Mouse (Mus musculus): ENCODE results near the gene Car10. TPM values are rescaled to one million over a fixed set of nuclear protein-coding genes. Genes with fewer than 3 reads are reported as not detected.

Gene Car10
- polyA plus RNA-seq, 1 experiment = not detected

DNA sequence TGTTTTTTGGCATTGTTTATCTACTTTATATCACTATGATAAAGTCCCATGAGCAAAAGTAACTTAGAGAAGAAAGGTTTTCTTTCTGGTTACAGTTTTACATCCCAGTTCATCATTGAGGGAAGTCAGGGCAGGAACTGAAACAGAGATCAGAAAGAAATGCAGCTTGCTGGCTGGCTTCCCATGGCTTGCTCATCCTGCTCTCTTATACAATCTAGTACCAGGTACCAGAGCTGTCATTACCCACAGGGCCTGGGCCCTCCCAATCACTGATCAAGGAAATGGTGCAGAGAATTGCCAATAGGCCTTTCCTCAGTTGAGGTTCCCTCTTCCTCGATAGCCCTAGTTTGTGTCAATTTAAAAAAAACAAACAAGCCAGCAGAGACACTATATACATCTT lies 195.8 kb downstream of the Car10 start:
- no peaks in the 10 kb centered on the region for H3K36me3 ChIP-seq (ENCODE audit: control insufficient read depth, insufficient read depth, low read length)
- H3K27me3 ChIP-seq (ENCODE audit: control insufficient read depth, insufficient read depth, low read length) = no peaks in the 10 kb centered on the region
- WGBS = 73% methylated on average over 1 of the region's 1 CpGs
- H3K27ac ChIP-seq (ENCODE audit: insufficient read depth, low read depth, low read length) = no peak overlapping the region
- H3K4me3 ChIP-seq (ENCODE audit: low read depth, low read length) = no peak overlapping the region
- H3K4me1 ChIP-seq (ENCODE audit: control insufficient read depth, insufficient read depth, insufficient read length, low read length) = no peaks in the 10 kb centered on the region
- TF ChIP-seq CTCF (IDR thresholded peaks at IDR 0.05; ENCODE audit: extremely low read depth, insufficient read length, insufficient replicate concordance, low read depth, low read length) = no peak

DNA sequence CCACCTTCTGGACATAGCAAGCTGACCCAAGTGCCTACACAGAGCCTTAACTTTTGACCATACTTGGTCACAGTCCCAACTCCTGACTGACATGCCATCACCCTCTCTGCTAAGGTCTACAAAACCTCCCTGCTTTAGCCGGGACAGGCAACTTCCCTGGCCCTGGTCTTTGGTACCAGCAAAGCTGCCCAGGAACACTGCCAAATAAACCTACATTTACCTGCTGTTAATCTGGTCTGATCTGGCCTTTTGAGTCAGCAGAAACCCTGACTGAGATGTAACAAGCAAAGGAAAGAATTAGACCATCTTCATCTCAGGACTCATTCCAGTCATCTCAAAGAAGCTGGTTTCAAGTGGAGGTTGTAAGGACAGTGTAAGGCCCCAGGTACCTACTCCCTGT lies 212.2 kb downstream of the Car10 start:
- Histone ChIP-seq H3K4me3 (ENCODE audit: low read depth, low read length) (no peak overlapping the region), H3K27me3 (ENCODE audit: control insufficient read depth, insufficient read depth, low read length) (no peaks in the 10 kb centered on the region), H3K4me1 (ENCODE audit: control insufficient read depth, insufficient read depth, insufficient read length, low read length) (no peaks in the 10 kb centered on the region), H3K36me3 (ENCODE audit: control insufficient read depth, insufficient read depth, low read length) (no peaks in the 10 kb centered on the region), H3K27ac (ENCODE audit: insufficient read depth, low read depth, low read length) (no peak overlapping the region)
- 81% methylated on average over 1 of the region's 1 CpGs for WGBS
- TF ChIP-seq POLR2A (IDR thresholded peaks at IDR 0.05; ENCODE audit: low read depth, low read length) (no peak), CTCF (IDR thresholded peaks at IDR 0.05; ENCODE audit: extremely low read depth, insufficient read length, insufficient replicate concordance, low read depth, low read length) (no peak)

- 74% methylated on average over 3 of the region's 3 CpGs for WGBS
- TF ChIP-seq CTCF (IDR thresholded peaks at IDR 0.05; ENCODE audit: extremely low read depth, insufficient read length, insufficient replicate concordance, low read depth, low read length) (no peak), POLR2A (IDR thresholded peaks at IDR 0.05; ENCODE audit: low read depth, low read length) (no peak)
- H3K4me3 ChIP-seq (ENCODE audit: low read depth, low read length) = no peak overlapping the region
- no peaks in the 10 kb centered on the region for H3K4me1 ChIP-seq (ENCODE audit: control insufficient read depth, insufficient read depth, insufficient read length, low read length)
- H3K27ac ChIP-seq (ENCODE audit: insufficient read depth, low read depth, low read length) = no peak overlapping the region
- no peaks in the 10 kb centered on the region for H3K36me3 ChIP-seq (ENCODE audit: control insufficient read depth, insufficient read depth, low read length)
- no peaks in the 10 kb centered on the region for H3K27me3 ChIP-seq (ENCODE audit: control insufficient read depth, insufficient read depth, low read length)
Observed at GRCm38 (mm10) chr11:93337756-93338155, 239.9 kb downstream of the Car10 start.

DNA sequence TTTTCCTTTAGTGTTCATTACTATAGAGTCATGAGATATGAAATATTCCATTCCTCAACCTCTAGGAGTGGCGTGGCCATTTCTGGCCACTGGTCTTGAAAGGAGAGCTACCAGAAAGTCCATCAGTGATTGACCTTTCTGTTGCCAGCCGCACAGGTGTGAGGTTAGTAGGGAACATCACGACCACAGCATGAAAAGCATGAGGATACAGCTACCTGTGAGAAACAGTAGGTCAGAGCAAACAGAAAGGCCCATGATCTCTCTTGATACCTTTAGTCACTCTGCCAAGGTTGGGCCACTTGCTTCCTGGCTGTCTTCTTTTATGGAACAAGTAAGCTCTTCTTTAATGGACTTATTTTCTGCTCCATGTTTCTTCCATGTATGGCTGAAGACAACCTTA lies 246.1 kb downstream of the Car10 start:
- 84% methylated on average over 3 of the region's 3 CpGs for WGBS

GRCm38 (mm10) chr11:93344869-93345268 lies 247.0 kb downstream of the Car10 start:
- no peak overlapping the region for H3K27ac ChIP-seq (ENCODE audit: insufficient read depth, low read depth, low read length)
- no peaks in the 10 kb centered on the region for H3K27me3 ChIP-seq (ENCODE audit: control insufficient read depth, insufficient read depth, low read length)
- H3K4me1 ChIP-seq (ENCODE audit: control insufficient read depth, insufficient read depth, insufficient read length, low read length) = no peaks in the 10 kb centered on the region
- WGBS = 75% methylated on average over 3 of the region's 3 CpGs
- H3K36me3 ChIP-seq (ENCODE audit: control insufficient read depth, insufficient read depth, low read length) = no peaks in the 10 kb centered on the region
- no peak for TF ChIP-seq CTCF (IDR thresholded peaks at IDR 0.05; ENCODE audit: extremely low read depth, insufficient read length, insufficient replicate concordance, low read depth, low read length)
- TF ChIP-seq POLR2A (IDR thresholded peaks at IDR 0.05; ENCODE audit: low read depth, low read length) = no peak
- H3K4me3 ChIP-seq (ENCODE audit: low read depth, low read length) = no peak overlapping the region

More for the DNA sequence above, 246.1 kb downstream of the Car10 start:
- Histone ChIP-seq H3K4me3 (ENCODE audit: low read depth, low read length) (no peak overlapping the region), H3K4me1 (ENCODE audit: control insufficient read depth, insufficient read depth, insufficient read length, low read length) (no peaks in the 10 kb centered on the region), H3K36me3 (ENCODE audit: control insufficient read depth, insufficient read depth, low read length) (no peaks in the 10 kb centered on the region), H3K27ac (ENCODE audit: insufficient read depth, low read depth, low read length) (no peak overlapping the region), H3K27me3 (ENCODE audit: control insufficient read depth, insufficient read depth, low read length) (no peaks in the 10 kb centered on the region)
- TF ChIP-seq POLR2A (IDR thresholded peaks at IDR 0.05; ENCODE audit: low read depth, low read length) (no peak), CTCF (IDR thresholded peaks at IDR 0.05; ENCODE audit: extremely low read depth, insufficient read length, insufficient replicate concordance, low read depth, low read length) (no peak)

- WGBS = 78% methylated on average over 2 of the region's 2 CpGs
- TF ChIP-seq POLR2A (IDR thresholded peaks at IDR 0.05; ENCODE audit: low read depth, low read length) (no peak), CTCF (IDR thresholded peaks at IDR 0.05; ENCODE audit: extremely low read depth, insufficient read length, insufficient replicate concordance, low read depth, low read length) (no peak)
Observed at GRCm38 (mm10) chr11:93361576-93361975, 263.7 kb downstream of the Car10 start.

DNA sequence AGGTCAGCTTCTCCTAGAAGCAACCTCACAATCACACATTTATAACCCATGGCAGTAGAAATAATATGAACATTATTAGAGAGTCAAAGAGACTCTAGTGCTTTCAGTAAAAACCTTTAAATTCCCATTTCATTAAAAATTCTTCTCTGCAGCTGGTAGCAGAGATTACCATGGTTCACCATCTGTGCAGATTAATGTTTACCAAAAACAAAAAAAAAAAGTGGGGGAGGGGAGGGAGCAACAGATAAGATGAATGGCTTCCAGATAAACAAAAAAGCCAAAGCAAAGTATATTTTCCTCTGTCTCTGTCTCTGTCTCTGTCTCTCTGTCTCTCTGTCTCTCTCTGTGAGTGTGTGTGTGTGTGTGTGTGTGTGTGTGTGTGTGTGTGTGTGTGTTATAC lies 266.3 kb downstream of the Car10 start:
- H3K4me1 ChIP-seq (ENCODE audit: control insufficient read depth, insufficient read depth, insufficient read length, low read length) = no peaks in the 10 kb centered on the region
- no peaks in the 10 kb centered on the region for H3K36me3 ChIP-seq (ENCODE audit: control insufficient read depth, insufficient read depth, low read length)
- H3K4me3 ChIP-seq (ENCODE audit: low read depth, low read length) = no peak overlapping the region
- H3K27ac ChIP-seq (ENCODE audit: insufficient read depth, low read depth, low read length) = no peak overlapping the region
- TF ChIP-seq CTCF (IDR thresholded peaks at IDR 0.05; ENCODE audit: extremely low read depth, insufficient read length, insufficient replicate concordance, low read depth, low read length) (no peak), POLR2A (IDR thresholded peaks at IDR 0.05; ENCODE audit: low read depth, low read length) (no peak)
- no peaks in the 10 kb centered on the region for H3K27me3 ChIP-seq (ENCODE audit: control insufficient read depth, insufficient read depth, low read length)

More at GRCm38 (mm10) chr11:93361576-93361975, 263.7 kb downstream of the Car10 start:
- H3K36me3 ChIP-seq (ENCODE audit: control insufficient read depth, insufficient read depth, low read length) = no peaks in the 10 kb centered on the region
- H3K4me3 ChIP-seq (ENCODE audit: low read depth, low read length) = no peak overlapping the region
- no peaks in the 10 kb centered on the region for H3K27me3 ChIP-seq (ENCODE audit: control insufficient read depth, insufficient read depth, low read length)
- H3K4me1 ChIP-seq (ENCODE audit: control insufficient read depth, insufficient read depth, insufficient read length, low read length) = no peaks in the 10 kb centered on the region
- H3K27ac ChIP-seq (ENCODE audit: insufficient read depth, low read depth, low read length) = no peak overlapping the region

GRCm38 (mm10) chr11:93367244-93367643 lies 269.4 kb downstream of the Car10 start:
- 57% methylated on average over 4 of the region's 4 CpGs for WGBS
- H3K4me1 ChIP-seq (ENCODE audit: control insufficient read depth, insufficient read depth, insufficient read length, low read length) = no peaks in the 10 kb centered on the region
- no peaks in the 10 kb centered on the region for H3K27me3 ChIP-seq (ENCODE audit: control insufficient read depth, insufficient read depth, low read length)
- H3K36me3 ChIP-seq (ENCODE audit: control insufficient read depth, insufficient read depth, low read length) = no peaks in the 10 kb centered on the region
- H3K4me3 ChIP-seq (ENCODE audit: low read depth, low read length) = no peak overlapping the region
- H3K27ac ChIP-seq (ENCODE audit: insufficient read depth, low read depth, low read length) = no peak overlapping the region
- no peak for TF ChIP-seq POLR2A (IDR thresholded peaks at IDR 0.05; ENCODE audit: low read depth, low read length)
- no peak for TF ChIP-seq CTCF (IDR thresholded peaks at IDR 0.05; ENCODE audit: extremely low read depth, insufficient read length, insufficient replicate concordance, low read depth, low read length)

Measured in small intestine, adult 2 months (tissue).